Mouse (Mus musculus): ENCODE data around the gene C87436. TPM values are rescaled to one million over a fixed set of nuclear protein-coding genes. Genes with fewer than 3 reads are reported as not detected.
A peak's percentile ranks its signal among the peaks of the same experiment; 100 is the strongest.

C87436 gene
- polyA plus RNA-seq, 1 experiment from 2014 or later, result 22.2 TPM

DNA sequence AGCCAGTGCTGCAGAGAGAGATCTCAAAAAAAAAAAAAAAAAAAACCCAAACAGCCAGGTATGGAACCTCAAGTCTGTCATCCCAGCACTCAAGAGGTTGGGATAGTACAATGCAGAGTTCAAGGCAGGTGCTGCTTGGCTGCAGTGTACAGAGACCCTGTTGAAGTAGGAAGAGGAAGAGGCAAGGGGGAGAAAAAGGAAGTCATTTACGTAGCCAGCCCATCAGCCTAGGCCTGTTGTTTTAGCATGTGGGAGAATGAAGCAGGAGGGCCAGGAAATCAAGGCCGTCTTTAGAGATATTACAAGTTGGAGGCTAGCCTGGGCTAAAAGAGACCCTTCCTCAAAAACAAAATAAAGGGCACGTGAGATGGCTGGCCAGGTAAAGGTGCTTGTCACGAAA, 65.3 kb downstream of the C87436 start:
- Histone ChIP-seq H3K4me2 (no peak overlapping the region), H3K36me3 (no peaks in the 10 kb centered on the region), H3K9ac (replicated peaks) (no peak overlapping the region), H3K4me3 (replicated peaks) (no peak overlapping the region), H3K9me3 (replicated peaks) (no peaks in the 10 kb centered on the region), H3K27ac (replicated peaks) (no peak overlapping the region), H3K4me1 (no peaks in the 10 kb centered on the region), H3K27me3 (replicated peaks) (no peaks in the 10 kb centered on the region)
- WGBS, result 89% methylated on average over 4 of the region's 4 CpGs
- no peak for ATAC-seq (ENCODE audit: low FRiP score)

DNA sequence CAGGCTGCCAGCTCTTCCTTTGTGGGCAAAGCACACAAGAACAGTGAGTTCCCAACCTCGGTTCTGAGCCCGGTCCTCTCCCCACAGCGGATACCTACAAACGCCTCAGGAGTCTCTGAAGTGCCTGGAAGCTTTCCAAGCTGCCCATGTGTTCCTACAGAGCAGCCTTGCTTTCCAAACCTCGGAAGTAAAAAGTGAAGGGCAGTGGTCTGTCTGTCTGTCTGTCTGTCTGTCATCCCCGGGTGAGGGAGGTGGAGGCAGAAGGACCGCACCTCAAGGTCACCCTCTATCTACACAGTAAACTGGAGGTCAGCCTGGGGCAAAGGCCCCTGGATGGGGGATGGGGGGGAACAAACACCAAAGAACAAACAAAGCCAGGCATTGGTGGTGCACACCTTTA, 67.5 kb downstream of the C87436 start:
- Histone ChIP-seq H3K27me3 (replicated peaks) (no peaks in the 10 kb centered on the region), H3K4me2 (no peak overlapping the region), H3K4me1 (no peaks in the 10 kb centered on the region), H3K4me3 (replicated peaks) (no peak overlapping the region), H3K36me3 (no peaks in the 10 kb centered on the region), H3K27ac (replicated peaks) (no peak overlapping the region), H3K9ac (replicated peaks) (no peak overlapping the region), H3K9me3 (replicated peaks) (no peaks in the 10 kb centered on the region)
- ATAC-seq (ENCODE audit: low FRiP score), result no peak
- 75% methylated on average over 7 of the region's 7 CpGs for WGBS

DNA sequence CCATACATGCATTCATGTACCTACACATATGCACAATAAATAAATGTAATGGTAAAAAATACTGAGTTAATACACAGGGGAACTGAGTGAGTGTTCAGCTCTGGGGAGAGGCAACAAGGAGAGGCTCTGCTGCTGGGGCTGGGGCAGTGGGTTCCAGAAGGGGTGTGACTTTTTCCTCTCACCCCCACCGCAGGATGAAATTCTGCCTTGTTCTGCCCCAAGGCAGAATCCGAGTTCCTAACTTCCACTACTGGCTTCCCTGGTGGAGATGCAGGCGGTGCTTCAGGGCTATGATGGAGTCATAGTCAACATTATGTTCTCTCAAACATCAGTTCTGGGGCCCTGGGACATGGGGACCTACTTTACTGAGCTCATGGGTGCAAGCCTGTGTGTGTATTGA, 68.1 kb downstream of the C87436 start:
- H3K27ac ChIP-seq (replicated peaks), result no peak overlapping the region
- WGBS, result 90% methylated on average over 3 of the region's 3 CpGs
- no peak for ATAC-seq (ENCODE audit: low FRiP score)
- no peak overlapping the region for H3K9ac ChIP-seq (replicated peaks)
- H3K9me3 ChIP-seq (replicated peaks), result no peaks in the 10 kb centered on the region
- H3K4me1 ChIP-seq, result no peaks in the 10 kb centered on the region
- H3K4me2 ChIP-seq, result no peak overlapping the region
- H3K4me3 ChIP-seq (replicated peaks), result no peak overlapping the region
- no peaks in the 10 kb centered on the region for H3K27me3 ChIP-seq (replicated peaks)
- no peaks in the 10 kb centered on the region for H3K36me3 ChIP-seq

DNA sequence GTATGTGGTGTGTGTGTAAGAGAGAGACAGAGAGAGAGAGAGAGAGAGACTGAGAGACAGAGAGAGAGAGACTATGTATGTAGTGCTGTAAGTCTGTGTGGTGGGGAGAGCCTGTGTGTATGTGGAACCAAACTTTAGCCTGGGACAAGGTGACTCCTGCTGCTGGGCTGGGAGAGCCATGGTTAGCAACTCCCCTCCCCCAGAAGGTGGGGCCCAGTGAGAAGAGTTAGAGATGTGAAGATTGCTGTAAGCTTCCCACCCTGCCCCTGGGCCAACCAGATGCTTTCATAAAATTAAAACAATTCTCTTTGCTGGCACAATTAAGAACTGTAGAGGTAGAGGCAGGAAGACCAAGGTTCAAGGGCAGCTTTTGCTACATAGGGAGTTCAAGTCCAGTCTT, 68.9 kb downstream of the C87436 start:
- Histone ChIP-seq H3K4me1 (no peaks in the 10 kb centered on the region), H3K9ac (replicated peaks) (no peak overlapping the region), H3K36me3 (no peaks in the 10 kb centered on the region), H3K27me3 (replicated peaks) (no peaks in the 10 kb centered on the region), H3K4me3 (replicated peaks) (no peak overlapping the region), H3K9me3 (replicated peaks) (no peaks in the 10 kb centered on the region), H3K4me2 (no peak overlapping the region), H3K27ac (replicated peaks) (no peak overlapping the region)
- no peak for ATAC-seq (ENCODE audit: low FRiP score)

DNA sequence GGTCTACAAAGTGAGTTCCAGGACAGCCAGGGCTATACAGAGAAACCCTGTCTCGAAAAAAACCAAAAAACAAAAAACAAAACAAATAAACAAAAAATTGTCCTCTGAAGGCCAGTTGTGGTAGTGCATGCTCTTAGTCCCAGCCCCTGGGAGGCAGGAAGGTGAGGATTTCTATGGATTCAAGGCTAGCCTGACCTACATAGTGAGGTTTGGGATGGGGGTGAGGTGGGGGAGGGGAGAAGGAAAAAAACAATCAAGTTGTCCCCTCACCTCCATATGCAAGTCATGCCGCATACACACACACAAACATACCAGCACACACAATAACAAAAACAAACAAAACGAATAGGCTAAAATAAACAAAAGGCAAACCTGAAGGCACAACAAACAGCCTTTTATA, 70.6 kb downstream of the C87436 start:
- Histone ChIP-seq H3K36me3 (no peaks in the 10 kb centered on the region), H3K4me1 (no peaks in the 10 kb centered on the region), H3K9me3 (replicated peaks) (no peaks in the 10 kb centered on the region), H3K9ac (replicated peaks) (no peak overlapping the region), H3K27ac (replicated peaks) (no peak overlapping the region), H3K27me3 (replicated peaks) (no peaks in the 10 kb centered on the region), H3K4me2 (no peak overlapping the region), H3K4me3 (replicated peaks) (no peak overlapping the region)
- 84% methylated on average over 3 of the region's 3 CpGs for WGBS
- ATAC-seq (ENCODE audit: low FRiP score), result no peak

DNA sequence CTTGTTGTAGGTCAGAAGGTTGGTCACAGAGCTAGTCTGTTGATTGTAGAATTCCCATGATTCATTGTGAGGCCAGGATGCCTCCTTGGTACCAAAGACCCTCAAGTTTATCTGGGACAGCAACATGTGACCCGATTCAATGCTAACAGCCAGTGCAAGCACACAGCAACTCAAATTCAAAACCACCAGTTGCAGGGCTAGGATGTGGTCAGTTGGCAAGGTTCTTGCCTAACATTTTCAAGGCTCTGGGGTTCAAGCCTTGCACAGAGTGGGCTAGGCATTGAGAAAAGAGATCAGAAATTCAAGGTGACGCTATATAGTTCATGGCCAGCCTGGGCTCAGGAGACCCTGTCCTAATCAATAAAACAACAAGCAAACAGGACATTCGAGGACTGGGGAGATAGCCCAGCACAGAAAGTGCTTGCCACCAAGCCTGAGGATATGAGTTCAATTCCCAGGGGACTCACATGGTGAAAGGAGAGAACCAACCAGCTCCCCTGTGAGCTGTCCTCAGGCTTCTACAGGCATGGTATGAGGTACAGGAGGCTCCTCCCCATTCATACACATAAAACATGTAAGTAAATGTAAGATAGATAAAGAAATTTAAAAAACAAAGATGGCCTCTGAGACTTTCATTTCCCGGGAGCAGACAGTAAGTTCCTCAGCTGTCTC, 71.2 kb downstream of the C87436 start:
- Histone ChIP-seq H3K4me1 (no peaks in the 10 kb centered on the region), H3K27me3 (replicated peaks) (no peaks in the 10 kb centered on the region), H3K9ac (replicated peaks) (no peak overlapping the region), H3K36me3 (no peaks in the 10 kb centered on the region), H3K4me3 (replicated peaks) (no peak overlapping the region), H3K4me2 (no peak overlapping the region), H3K27ac (replicated peaks) (no peak overlapping the region), H3K9me3 (replicated peaks) (no peaks in the 10 kb centered on the region)
- ATAC-seq (ENCODE audit: low FRiP score), result no peak
- 85% methylated on average over 4 of the region's 4 CpGs for WGBS

DNA sequence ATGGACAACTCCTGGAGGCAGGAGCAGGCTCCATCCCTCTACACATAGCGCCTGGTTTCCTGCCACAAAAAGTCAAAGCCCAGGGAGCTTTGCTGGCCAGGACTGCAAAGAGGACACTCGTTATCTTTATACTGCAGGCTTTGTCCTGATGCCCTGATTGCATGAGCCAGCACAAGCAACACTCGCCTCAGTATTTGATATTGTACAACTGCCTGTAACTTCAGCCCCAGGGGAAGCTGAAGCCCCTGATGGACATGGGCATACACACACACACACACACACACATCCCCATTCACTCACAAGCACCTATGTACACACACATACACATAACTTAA, 71.7 kb downstream of the C87436 start:
- no peak overlapping the region for H3K9ac ChIP-seq (replicated peaks)
- H3K36me3 ChIP-seq, result no peaks in the 10 kb centered on the region
- no peak for ATAC-seq (ENCODE audit: low FRiP score)
- no peaks in the 10 kb centered on the region for H3K9me3 ChIP-seq (replicated peaks)
- 70% methylated on average over 3 of the region's 3 CpGs for WGBS
- no peak overlapping the region for H3K4me2 ChIP-seq
- no peaks in the 10 kb centered on the region for H3K4me1 ChIP-seq
- H3K27ac ChIP-seq (replicated peaks), result no peak overlapping the region
- no peak overlapping the region for H3K4me3 ChIP-seq (replicated peaks)
- H3K27me3 ChIP-seq (replicated peaks), result no peaks in the 10 kb centered on the region

DNA sequence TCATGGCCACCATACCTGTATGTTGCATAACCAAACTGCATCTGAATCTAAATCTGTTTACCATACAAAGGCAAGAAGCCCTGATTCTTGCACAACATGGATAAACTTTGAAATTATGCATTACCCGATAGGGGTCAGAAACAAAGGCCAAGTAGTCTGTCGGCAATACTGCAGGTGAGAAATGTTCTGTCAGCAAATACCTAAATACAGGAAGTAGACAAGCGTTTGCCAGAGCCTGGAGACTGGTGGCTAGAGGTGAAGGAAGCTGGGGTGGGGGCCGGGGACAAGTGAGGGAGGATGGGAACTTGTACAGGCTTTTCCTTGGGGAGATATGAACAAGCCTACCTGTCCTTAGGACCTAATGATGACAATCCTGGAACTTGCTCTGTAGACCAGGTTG, 72.8 kb downstream of the C87436 start:
- WGBS, result 88% methylated on average over 4 of the region's 4 CpGs
- Histone ChIP-seq H3K9ac (replicated peaks) (no peak overlapping the region), H3K36me3 (no peaks in the 10 kb centered on the region), H3K4me3 (replicated peaks) (no peak overlapping the region), H3K4me2 (no peak overlapping the region), H3K27me3 (replicated peaks) (no peaks in the 10 kb centered on the region), H3K4me1 (no peaks in the 10 kb centered on the region), H3K9me3 (replicated peaks) (no peaks in the 10 kb centered on the region), H3K27ac (replicated peaks) (no peak overlapping the region)
- no peak for ATAC-seq (ENCODE audit: low FRiP score)

DNA sequence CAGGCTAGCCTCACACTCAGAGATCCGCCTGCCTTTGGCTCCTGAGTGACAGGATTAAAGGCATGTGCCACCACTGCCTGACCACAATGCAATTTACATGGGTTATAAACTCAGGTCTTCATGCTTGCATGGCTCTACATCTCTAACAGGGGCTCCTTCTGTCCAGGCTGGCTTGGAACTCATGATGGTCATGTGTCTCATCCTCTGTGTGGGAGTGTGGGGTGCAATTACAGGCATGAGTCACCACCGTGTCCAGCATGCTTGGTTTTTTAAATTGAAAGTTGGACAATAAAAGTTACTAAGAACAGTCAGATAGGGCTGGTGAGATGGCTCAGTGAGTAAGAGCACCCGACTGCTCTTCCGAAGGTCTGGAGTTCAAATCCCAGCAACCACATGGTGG, 75.1 kb downstream of the C87436 start:
- no peaks in the 10 kb centered on the region for H3K27me3 ChIP-seq (replicated peaks)
- no peak overlapping the region for H3K4me2 ChIP-seq
- H3K4me1 ChIP-seq, result no peaks in the 10 kb centered on the region
- no peaks in the 10 kb centered on the region for H3K36me3 ChIP-seq
- ATAC-seq (ENCODE audit: low FRiP score), result no peak
- H3K27ac ChIP-seq (replicated peaks), result no peak overlapping the region
- H3K9me3 ChIP-seq (replicated peaks), result no peaks in the 10 kb centered on the region
- no peak overlapping the region for H3K4me3 ChIP-seq (replicated peaks)
- H3K9ac ChIP-seq (replicated peaks), result no peak overlapping the region
- WGBS, result 93% methylated on average over 4 of the region's 4 CpGs

DNA sequence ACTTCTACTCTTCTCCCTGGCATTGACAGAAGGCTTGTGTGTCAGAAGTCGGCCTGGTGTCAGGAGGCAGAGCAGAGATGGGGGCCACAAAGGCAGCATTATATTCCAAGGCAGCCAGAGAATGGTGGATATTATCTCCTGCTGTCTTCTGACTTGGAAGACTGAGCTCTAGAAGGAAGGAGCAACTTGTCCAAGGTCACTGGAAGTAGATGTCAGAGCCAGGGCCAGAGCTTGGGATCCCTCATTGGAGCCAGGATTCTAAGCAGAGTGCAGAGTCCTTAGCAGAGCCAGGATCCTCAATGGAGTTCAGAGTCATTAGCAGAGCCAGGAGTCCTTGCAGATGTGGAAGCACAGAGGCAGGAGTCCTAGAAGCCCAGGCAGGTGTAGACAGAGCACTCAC, 77.8 kb downstream of the C87436 start:
- no peaks in the 10 kb centered on the region for H3K27me3 ChIP-seq (replicated peaks)
- ATAC-seq (ENCODE audit: low FRiP score), result no peak
- 77% methylated on average over 1 of the region's 1 CpGs for WGBS
- no peak overlapping the region for H3K4me2 ChIP-seq
- peaks cover 1% of the 10 kb centered on the region for H3K36me3 ChIP-seq
- no peak overlapping the region for H3K4me3 ChIP-seq (replicated peaks)
- H3K27ac ChIP-seq (replicated peaks), result no peak overlapping the region
- H3K9ac ChIP-seq (replicated peaks), result no peak overlapping the region
- H3K4me1 ChIP-seq, result no peaks in the 10 kb centered on the region
- H3K9me3 ChIP-seq (replicated peaks), result no peaks in the 10 kb centered on the region

DNA sequence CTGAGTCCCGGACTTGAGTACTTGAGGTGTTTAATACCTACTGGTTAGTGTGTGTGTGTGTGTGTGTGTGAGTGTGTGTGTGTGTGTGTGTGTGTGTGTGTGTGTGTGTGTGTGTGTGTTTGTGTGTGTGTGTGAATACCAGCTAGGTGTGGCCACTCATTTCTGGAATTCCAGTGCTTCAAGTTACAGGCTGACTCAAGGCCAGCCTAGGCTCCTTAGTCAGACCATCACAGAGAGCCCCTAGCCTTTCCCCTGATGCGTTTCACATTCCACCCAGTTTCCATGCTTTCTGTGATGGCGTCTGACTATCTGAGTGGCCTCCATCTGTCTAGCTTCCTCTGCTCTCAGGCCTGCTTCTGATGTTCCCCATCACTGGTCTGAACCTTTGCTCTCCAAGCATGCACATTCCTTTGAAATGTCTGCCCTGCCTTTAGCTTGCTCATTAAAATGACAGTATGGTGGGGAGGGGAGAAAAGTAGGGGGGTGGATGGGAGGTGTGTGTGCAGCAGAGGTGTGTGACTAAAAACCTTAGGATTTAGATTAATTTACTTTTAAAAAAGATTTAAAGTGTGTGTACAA, 81.7 kb downstream of the C87436 start:
- Histone ChIP-seq H3K4me3 (replicated peaks) (no peak overlapping the region), H3K27me3 (replicated peaks) (no peaks in the 10 kb centered on the region), H3K4me2 (no peak overlapping the region), H3K36me3 (peaks cover 12% of the 10 kb centered on the region), H3K9me3 (replicated peaks) (no peaks in the 10 kb centered on the region), H3K9ac (replicated peaks) (no peak overlapping the region), H3K27ac (replicated peaks) (no peak overlapping the region), H3K4me1 (peaks cover 16% of the 10 kb centered on the region)
- WGBS, result 93% methylated on average over 3 of the region's 3 CpGs
- ATAC-seq (ENCODE audit: low FRiP score), result no peak

DNA sequence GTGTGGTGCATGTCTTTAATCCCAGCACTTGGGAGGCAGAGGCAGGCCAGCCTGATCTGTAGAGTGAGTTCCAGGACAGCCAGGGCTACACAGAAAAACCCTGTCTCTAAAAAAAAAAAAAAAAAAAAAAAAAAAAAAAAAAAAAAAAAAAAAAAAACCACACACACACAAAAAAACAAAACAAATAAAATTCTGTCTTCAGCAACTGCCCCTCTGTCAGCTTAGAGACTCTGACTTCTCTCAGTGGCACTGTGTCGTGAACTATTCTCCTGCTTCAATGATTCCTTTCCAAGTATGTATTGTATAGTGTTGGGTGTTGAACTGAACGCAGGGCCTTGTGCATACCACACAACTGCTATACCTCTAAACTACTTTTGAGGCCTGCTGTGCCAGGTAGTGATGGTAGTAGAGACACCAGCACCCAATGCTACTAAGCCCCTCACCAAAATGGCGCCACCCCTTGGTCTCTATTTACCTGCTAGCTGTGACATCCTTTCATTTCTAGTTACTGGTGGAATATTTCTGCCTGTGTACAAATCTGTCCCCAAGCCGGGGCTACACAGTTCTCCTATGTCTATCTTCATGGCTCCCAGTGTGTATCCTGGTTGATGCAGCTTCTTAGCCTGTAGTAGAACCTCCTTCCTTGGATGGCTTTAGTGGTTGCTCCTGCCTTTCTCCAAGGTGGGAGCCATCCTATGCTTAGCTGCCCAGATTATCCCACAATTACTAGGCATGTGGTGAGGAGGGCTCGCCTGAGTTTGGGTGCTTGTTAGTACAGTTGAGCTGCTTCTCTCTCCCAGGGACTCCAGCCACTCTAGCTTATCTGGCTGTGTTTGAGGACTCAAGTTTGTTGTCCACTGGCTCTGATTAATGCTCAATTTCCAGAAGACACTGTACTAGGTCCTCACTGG, 84.1 kb downstream of the C87436 start:
- Histone ChIP-seq H3K4me1 (peaks cover 17% of the 10 kb centered on the region), H3K27ac (replicated peaks) (peak overlapping the region; percentile 48), H3K9ac (replicated peaks) (no peak overlapping the region), H3K27me3 (replicated peaks) (no peaks in the 10 kb centered on the region), H3K4me3 (replicated peaks) (no peak overlapping the region; the same call in 1 of the 2 replicates), H3K9me3 (replicated peaks) (no peaks in the 10 kb centered on the region), H3K36me3 (peaks cover 12% of the 10 kb centered on the region), H3K4me2 (peak overlapping the region; percentile 70)
- no peak for ATAC-seq (ENCODE audit: low FRiP score)
- 85% methylated on average over 5 of the region's 5 CpGs for WGBS
